Mouse (Mus musculus) subcutaneous adipose tissue, adult 2 months (tissue): ENCODE measurements around the gene Med4. TPM values are rescaled to one million over a fixed set of nuclear protein-coding genes. Genes with fewer than 3 reads are reported as not detected.

Experiments
- polyA plus RNA-seq: library from polyadenylated mRNA; depleted of rRNA; stranded (reverse); fragments of >200 nt; gene quantifications from 2 replicates; pipeline ENCODE4 v1.2.3, GENCODE M21; 2012; ENCODE audit warnings: low replicate concordance; rRNA removed

The Med4 gene
- 15.6 and 16.1 TPM in 2 replicates for polyA plus RNA-seq

GRCm38 (mm10) chr14:73509765-73510423, at the start of gene Med4:
Gene Med4, plus strand, starts transcription at chr14:73510025.

GRCm38 (mm10) chr14:73524766-73525448, 15.1 kb downstream of the Med4 start, which contains the start of gene Sucla2:
Gene Sucla2, plus strand, starts transcription at chr14:73525319.

GRCm38 (mm10) chr14:73548051-73548450, 38.2 kb downstream of the Med4 start, which contains the start of gene Nudt15:
Gene Nudt15, minus strand, starts transcription at chr14:73548242.

Other genes starting within 250 kb of the Med4 start
- 7.8 and 14.2 TPM in 2 replicates for gene Rb1, start 184.2 kb upstream of the Med4 start, polyA plus RNA-seq
- 1,629 and 2,375 TPM in 2 replicates for gene Itm2b, start 124.7 kb upstream of the Med4 start, polyA plus RNA-seq
- 22.9 and 41.3 TPM in 2 replicates for gene Sucla2, start 15.3 kb downstream of the Med4 start, polyA plus RNA-seq
- gene Nudt15, start 38.2 kb downstream of the Med4 start, polyA plus RNA-seq = 2.4 and 2.9 TPM in 2 replicates
- not detected in 2 replicates for gene Gm21750, start 151.2 kb downstream of the Med4 start, polyA plus RNA-seq